Mouse (Mus musculus) embryonic facial prominence, embryonic 10.5 days (tissue): ENCODE results near the gene Pou2f2. TPM values are rescaled to one million over a fixed set of nuclear protein-coding genes. Genes with fewer than 3 reads are reported as not detected.

ENCODE experiments used
- DNase-seq: peaks from one replicate; pipeline ENCODE4 v3.0.0-alpha.2; 2017; ENCODE audit warnings: low spot score
- H3K27ac ChIP-seq: fragments of 300-500 bp; sonication (generic); replicated peaks from 2 replicates; pipeline ENCODE4 v1.5.1; 2016; ENCODE audit warnings: mild to moderate bottlenecking
- H3K27me3 ChIP-seq: fragments of 300-500 bp; sonication (generic); replicated peaks from 2 replicates; pipeline ENCODE4 v1.6.1; 2016; ENCODE audit warnings: low read depth, mild to moderate bottlenecking; ENCODE audit not compliant: poor library complexity, severe bottlenecking
- H3K36me3 ChIP-seq: fragments of 300-500 bp; sonication (generic); replicated peaks from 2 replicates; pipeline ENCODE4 v1.6.1; 2016; ENCODE audit warnings: mild to moderate bottlenecking, moderate library complexity
- H3K4me1 ChIP-seq: fragments of 300-500 bp; sonication (generic); 2 replicates; pipeline ENCODE4 v1.6.1; 2016
- H3K4me3 ChIP-seq: fragments of 300-500 bp; sonication (generic); 2 replicates; pipeline ENCODE4 v1.5.1; 2016; ENCODE audit warnings: mild to moderate bottlenecking, moderate library complexity
- H3K9me3 ChIP-seq: fragments of 300-500 bp; sonication (generic); 2 replicates; pipeline ENCODE4 v1.6.1; 2016; ENCODE audit warnings: mild to moderate bottlenecking
- WGBS: fragments of 180-500 bp; shearing (Covaris S2); methylation state at CpG from one replicate; pipeline ENCODE4 v1.1.7; 2016; 5-methylcytosine and 5-hydroxymethylcytosine counted together
- polyA plus RNA-seq: library from polyadenylated mRNA; unstranded; fragments of >200 nt; fragmentation: Nextera tagmentation; extraction: Ambion mirVana; gene quantifications from 2 replicates; pipeline ENCODE4 v1.2.1, GENCODE M21; 2016

Pou2f2 gene
- polyA plus RNA-seq, 1 experiment from 2014 or later: 4.9 TPM

DNA sequence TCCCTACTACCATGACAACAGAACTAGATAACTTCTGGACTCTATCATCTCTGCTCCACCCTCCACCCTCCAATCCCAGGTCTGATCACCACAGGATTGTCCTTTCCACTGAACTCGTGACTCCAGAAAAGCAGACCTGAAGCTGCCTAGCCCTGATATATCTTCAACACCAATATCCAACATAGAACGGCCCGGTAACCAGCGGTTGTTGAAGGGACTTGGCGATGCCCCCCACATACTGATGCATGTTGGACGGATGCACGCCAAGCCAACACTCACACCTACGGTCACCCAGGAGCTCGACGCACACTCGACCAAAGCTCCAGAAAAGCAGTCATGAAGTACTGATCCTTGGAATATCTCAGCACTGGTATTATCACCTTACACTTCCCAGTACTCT, 48.3 kb downstream of the Pou2f2 start:
- H3K36me3 ChIP-seq: no peaks in the 10 kb centered on the region
- peaks cover 6% of the 10 kb centered on the region; the same call in 1 of the 2 replicates for H3K9me3 ChIP-seq
- H3K27me3 ChIP-seq: peaks cover 69% of the 10 kb centered on the region
- no peak overlapping the region for H3K4me3 ChIP-seq
- peaks cover 22% of the 10 kb centered on the region for H3K4me1 ChIP-seq
- no peak overlapping the region for H3K27ac ChIP-seq
- no peak for DNase-seq
- 90% methylated on average over 11 of the region's 11 CpGs for WGBS

DNA sequence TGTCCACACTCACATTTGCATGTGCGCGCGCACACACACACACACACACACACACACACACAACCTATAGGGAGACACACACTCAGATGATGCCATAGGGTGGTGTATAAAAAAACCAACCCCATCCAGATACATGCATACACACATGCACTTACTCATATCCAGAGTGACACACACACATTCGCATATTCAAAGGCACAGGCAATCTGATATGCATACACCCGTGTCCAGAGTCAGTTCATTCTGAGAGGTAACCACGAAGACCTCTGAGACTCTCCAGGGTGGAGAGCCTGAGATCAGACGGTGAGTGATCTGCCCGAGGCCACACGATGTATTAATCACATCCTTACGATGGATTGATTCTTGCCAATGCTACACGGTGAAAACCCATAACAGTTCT, 49.0 kb downstream of the Pou2f2 start:
- no peak for DNase-seq
- Histone ChIP-seq H3K4me1 (peaks cover 22% of the 10 kb centered on the region), H3K36me3 (no peaks in the 10 kb centered on the region), H3K4me3 (no peak overlapping the region), H3K27ac (no peak overlapping the region), H3K27me3 (peaks cover 63% of the 10 kb centered on the region), H3K9me3 (peaks cover 3% of the 10 kb centered on the region; the same call in 1 of the 2 replicates)
- WGBS: 84% methylated on average over 11 of the region's 11 CpGs

DNA sequence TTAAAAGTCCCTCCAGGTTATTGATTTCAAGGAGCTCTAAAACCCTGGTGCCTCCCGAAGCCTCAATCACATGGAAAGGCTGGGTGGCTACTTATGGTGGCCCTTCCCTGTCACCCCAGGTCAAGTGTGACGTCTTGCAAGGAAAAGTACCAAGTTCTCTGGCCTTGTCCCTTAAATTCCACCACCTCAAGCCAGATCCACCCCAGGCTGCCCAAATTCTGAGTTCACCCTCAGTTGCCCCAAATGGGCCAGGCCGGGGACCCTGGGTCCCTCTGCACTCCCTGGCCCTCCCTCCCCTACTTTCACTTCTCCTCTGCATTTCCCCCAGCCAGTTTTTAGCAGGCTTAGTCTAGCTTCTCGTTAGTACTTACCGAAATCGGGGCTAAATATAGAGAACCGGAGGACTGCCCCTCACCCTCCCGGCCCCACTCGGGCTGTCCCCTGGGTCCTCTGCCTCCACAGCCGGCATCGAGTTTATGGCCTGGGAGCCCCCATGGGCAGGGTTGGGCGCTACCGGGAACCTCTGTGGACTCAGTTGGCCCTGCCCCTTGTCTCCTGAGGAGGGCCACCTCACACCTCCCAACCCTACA, 50.0 kb downstream of the Pou2f2 start:
- no peak overlapping the region for H3K4me3 ChIP-seq
- H3K36me3 ChIP-seq: no peaks in the 10 kb centered on the region
- H3K27ac ChIP-seq: no peak overlapping the region
- DNase-seq: no peak
- H3K4me1 ChIP-seq: peaks cover 16% of the 10 kb centered on the region
- no peaks in the 10 kb centered on the region for H3K9me3 ChIP-seq
- peaks cover 52% of the 10 kb centered on the region for H3K27me3 ChIP-seq
- WGBS: 67% methylated on average over 13 of the region's 13 CpGs

DNA sequence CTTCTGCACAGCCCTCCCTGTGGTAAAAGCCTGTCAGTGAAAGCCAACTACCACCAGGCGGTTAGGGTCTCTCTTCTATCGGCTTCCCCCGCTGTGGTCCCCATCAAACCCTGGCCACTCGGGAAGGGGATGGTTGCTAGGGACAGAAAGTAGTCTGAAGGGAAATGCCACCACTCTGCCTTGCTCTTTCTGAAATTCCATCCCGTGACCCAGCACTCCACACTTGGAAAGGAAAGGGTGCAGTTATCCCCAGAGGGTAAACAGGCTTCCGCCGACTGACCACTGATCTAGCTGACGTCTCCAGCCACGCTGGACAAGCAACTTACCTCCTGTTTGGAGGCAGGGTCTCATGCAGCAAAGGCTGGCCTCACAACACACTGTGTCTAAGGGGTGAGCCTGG, 51.6 kb downstream of the Pou2f2 start:
- 65% methylated on average over 9 of the region's 9 CpGs for WGBS
- Histone ChIP-seq H3K27ac (no peak overlapping the region), H3K27me3 (peaks cover 37% of the 10 kb centered on the region), H3K9me3 (no peaks in the 10 kb centered on the region), H3K4me3 (no peak overlapping the region), H3K4me1 (peaks cover 8% of the 10 kb centered on the region), H3K36me3 (no peaks in the 10 kb centered on the region)
- no peak for DNase-seq

DNA sequence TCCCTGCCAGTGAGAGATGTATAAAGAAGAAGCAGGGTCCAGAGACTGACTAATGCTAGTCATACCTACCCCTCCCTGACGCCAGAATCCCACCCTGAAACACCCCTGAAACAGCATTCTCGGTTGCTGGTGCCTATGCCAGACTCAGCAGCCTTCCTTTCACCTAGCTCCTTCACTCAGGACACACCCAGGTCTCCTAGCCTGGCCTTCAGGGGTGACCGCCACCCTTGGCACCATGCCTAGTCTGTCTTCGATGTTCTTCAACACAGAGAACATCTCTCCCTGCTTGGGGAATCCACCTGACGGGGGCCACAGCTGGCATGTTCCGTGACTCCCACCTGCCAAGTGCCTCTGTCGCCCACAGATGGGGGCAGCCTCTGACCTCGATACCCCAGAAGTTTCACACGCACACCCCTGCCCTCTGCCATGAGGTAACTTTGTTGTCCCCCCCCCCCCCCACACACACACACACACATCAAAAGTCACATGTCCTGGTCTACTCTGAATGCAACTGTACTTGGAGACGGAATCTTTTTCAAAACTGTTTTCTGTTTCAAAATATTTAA, 53.7 kb downstream of the Pou2f2 start:
- Histone ChIP-seq H3K36me3 (no peaks in the 10 kb centered on the region), H3K4me1 (no peaks in the 10 kb centered on the region; the same call in 1 of the 2 replicates), H3K9me3 (no peaks in the 10 kb centered on the region), H3K27me3 (peaks cover 15% of the 10 kb centered on the region), H3K27ac (no peak overlapping the region), H3K4me3 (no peak overlapping the region)
- WGBS: 81% methylated on average over 10 of the region's 10 CpGs
- no peak for DNase-seq

GRCm38 (mm10) chr7:25121240-25121786, 58.2 kb downstream of the Pou2f2 start:
- Histone ChIP-seq H3K4me1 (peaks cover 12% of the 10 kb centered on the region; the same call in 1 of the 2 replicates), H3K4me3 (no peak overlapping the region), H3K9me3 (no peaks in the 10 kb centered on the region), H3K27ac (no peak overlapping the region), H3K27me3 (peaks cover 4% of the 10 kb centered on the region), H3K36me3 (no peaks in the 10 kb centered on the region)
- 72% methylated on average over 13 of the region's 13 CpGs for WGBS
- DNase-seq: no peak

- Histone ChIP-seq H3K4me3 (no peak overlapping the region), H3K27ac (no peak overlapping the region), H3K9me3 (no peaks in the 10 kb centered on the region), H3K4me1 (peaks cover 20% of the 10 kb centered on the region), H3K27me3 (peaks cover 14% of the 10 kb centered on the region), H3K36me3 (no peaks in the 10 kb centered on the region)
- DNase-seq: no peak
- WGBS: 66% methylated on average over 23 of the region's 25 CpGs
These were observed 59.3 kb downstream of the Pou2f2 start for GRCm38 (mm10) chr7:25120061-25120834.

- Histone ChIP-seq H3K9me3 (no peaks in the 10 kb centered on the region), H3K27me3 (peaks cover 22% of the 10 kb centered on the region), H3K4me1 (peaks cover 9% of the 10 kb centered on the region), H3K27ac (no peak overlapping the region), H3K36me3 (no peaks in the 10 kb centered on the region), H3K4me3 (no peak overlapping the region)
- WGBS: 85% methylated on average over 16 of the region's 16 CpGs
- DNase-seq: no peak
These were observed 66.4 kb downstream of the Pou2f2 start for GRCm38 (mm10) chr7:25112956-25113603.

- H3K4me3 ChIP-seq: no peak overlapping the region
- H3K4me1 ChIP-seq: peaks cover 9% of the 10 kb centered on the region
- H3K36me3 ChIP-seq: no peaks in the 10 kb centered on the region
- WGBS: 85% methylated on average over 17 of the region's 17 CpGs
- no peak for DNase-seq
- H3K9me3 ChIP-seq: no peaks in the 10 kb centered on the region
- H3K27ac ChIP-seq: no peak overlapping the region
- peaks cover 22% of the 10 kb centered on the region for H3K27me3 ChIP-seq
These were observed 67.2 kb downstream of the Pou2f2 start for GRCm38 (mm10) chr7:25112178-25112955.

DNA sequence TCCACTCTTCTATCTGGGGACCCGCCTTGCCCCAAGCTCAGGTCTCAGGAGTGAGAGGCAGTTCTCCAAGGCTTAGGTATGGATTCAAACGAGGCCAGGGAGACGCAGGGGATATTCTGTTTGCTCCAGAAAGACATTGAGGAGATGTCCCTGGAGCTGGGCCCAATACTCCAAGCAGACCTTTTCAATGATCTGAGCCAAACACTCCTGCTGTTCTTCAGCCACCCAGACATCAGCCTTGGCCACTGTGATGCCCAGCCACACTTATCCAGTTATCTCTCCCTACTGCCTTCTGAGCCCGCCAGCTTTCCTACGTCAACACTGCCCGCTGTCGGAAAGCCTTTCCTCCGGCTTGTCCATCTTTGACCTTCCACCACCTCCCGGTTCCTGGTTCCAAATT, 69.2 kb downstream of the Pou2f2 start:
- DNase-seq: no peak
- Histone ChIP-seq H3K4me3 (no peak overlapping the region), H3K27me3 (peaks cover 8% of the 10 kb centered on the region), H3K27ac (no peak overlapping the region), H3K9me3 (no peaks in the 10 kb centered on the region), H3K36me3 (no peaks in the 10 kb centered on the region), H3K4me1 (peaks cover 11% of the 10 kb centered on the region)
- 88% methylated on average over 9 of the region's 9 CpGs for WGBS

DNA sequence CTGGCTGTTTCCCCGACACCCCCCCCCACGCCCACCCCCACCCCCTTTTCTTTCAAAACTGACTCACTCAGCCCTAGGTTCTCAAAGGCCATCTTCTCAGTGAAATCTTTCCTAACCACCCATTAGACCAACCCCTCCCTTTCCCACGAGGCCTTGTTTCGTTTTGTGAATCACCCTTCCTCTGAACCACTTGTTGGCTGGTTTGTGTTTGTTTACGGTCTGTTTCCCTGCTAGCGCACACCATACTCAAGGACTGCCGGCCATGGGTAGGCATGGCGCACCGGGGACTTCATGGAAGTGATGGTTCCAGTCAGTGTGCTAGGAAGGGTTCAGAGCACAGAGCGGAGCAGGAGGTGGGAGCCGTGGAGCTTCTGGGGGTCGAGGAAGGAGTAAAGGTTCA, 70.2 kb downstream of the Pou2f2 start:
- H3K9me3 ChIP-seq: no peaks in the 10 kb centered on the region
- 79% methylated on average over 12 of the region's 12 CpGs for WGBS

More for the DNA sequence above, 70.2 kb downstream of the Pou2f2 start:
- DNase-seq: no peak
- Histone ChIP-seq H3K27me3 (no peaks in the 10 kb centered on the region), H3K4me3 (no peak overlapping the region), H3K27ac (no peak overlapping the region), H3K4me1 (peaks cover 10% of the 10 kb centered on the region), H3K36me3 (no peaks in the 10 kb centered on the region)
